Mouse (Mus musculus) T-cell, adult 2 months (primary cell): ENCODE data around the gene Atp8a2.
"Not testable (repeated sequence)": the region's sequence is repeated elsewhere in the genome, so short reads cannot be mapped to it uniquely, and the experiment has no call there.

ENCODE experiments used
- DNase-seq: peaks from one replicate; pipeline ENCODE4 v3.0.0; 2022; ENCODE audit warnings: low spot score

The Atp8a2 gene

GRCm38 (mm10) chr14:60015891-60016290 is 181.1 kb downstream of the Atp8a2 start:
- peak; percentile 66 for DNase-seq

GRCm38 (mm10) chr14:60001801-60002200 is 195.2 kb downstream of the Atp8a2 start:
- no peak for DNase-seq

DNA sequence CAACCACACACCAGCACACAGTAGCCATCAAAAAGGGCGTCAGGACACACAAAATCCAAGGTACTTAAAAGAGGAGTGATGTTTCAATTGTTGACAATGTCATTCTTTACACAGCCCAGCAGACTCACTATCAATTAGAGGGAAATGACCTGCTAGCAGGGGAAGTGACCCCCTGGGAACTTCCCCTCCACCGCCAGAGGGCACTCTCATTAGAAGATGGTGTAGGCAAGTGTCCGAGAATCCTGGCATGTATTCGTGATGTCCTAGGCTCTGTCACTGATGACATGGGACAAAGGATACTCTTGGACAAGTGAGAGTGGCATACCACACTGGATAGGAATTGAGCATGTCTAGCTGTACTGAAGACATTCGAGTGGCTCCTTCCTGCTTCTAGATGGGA is 208.1 kb downstream of the Atp8a2 start:
- no peak for DNase-seq

GRCm38 (mm10) chr14:59987975-59988374 is 209.0 kb downstream of the Atp8a2 start:
- no peak for DNase-seq

- DNase-seq = no peak
These were observed 219.0 kb downstream of the Atp8a2 start for GRCm38 (mm10) chr14:59978007-59978406.

DNA sequence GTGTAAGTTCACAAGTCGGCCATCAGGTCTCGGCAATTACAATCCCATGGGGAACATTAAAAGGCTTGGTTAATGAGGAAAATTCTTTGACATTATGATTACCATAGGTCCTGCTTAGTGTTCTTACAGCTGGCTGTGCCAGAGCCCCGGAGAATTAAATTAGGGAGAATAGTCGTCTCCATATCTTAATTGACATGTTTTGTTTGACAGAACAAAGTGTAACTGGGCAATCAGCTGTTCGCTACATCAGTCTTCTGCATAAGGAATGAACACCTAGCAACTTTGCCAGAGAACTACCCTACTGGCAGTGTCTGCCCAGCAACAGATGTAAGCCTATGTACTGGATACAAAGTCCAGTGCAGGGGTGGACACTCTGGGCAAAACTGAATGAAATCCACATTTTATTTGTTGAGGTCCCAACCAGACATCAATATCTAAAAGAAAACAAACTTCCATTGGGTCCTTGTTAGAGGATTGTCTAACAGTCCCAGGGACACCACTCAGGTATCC is 225.7 kb downstream of the Atp8a2 start:
- no peak for DNase-seq

DNA sequence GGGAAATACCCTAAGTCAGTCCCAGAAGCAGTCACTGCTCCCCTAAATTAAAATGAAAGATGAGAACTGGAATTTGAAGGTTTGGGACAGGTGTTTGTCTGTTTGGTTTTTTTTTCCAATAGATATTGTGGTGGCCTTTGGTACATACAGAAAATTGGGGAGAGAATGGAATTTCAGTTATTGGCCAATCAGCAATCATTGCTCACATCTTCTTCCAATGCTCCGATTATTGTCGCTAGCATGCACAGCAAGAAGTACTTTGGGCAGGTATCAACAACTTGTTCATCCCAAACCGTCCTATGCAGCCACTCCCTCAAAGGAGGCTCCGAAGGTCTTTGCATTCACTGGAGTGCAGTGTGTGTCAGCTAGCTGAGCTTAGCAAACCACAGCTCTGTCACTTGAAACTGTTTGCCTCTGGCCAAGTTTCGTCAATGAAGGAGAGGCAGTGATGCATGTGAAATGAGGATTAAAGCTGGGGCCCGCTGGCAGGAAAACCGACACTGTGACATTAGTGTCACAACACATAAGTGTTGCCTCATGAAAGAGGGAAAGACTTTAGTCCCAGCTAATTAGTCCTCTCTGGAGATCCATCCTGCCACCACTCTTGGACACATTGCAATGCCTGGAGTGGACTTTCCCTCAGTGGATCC is 227.4 kb downstream of the Atp8a2 start:
- DNase-seq = no peak

DNA sequence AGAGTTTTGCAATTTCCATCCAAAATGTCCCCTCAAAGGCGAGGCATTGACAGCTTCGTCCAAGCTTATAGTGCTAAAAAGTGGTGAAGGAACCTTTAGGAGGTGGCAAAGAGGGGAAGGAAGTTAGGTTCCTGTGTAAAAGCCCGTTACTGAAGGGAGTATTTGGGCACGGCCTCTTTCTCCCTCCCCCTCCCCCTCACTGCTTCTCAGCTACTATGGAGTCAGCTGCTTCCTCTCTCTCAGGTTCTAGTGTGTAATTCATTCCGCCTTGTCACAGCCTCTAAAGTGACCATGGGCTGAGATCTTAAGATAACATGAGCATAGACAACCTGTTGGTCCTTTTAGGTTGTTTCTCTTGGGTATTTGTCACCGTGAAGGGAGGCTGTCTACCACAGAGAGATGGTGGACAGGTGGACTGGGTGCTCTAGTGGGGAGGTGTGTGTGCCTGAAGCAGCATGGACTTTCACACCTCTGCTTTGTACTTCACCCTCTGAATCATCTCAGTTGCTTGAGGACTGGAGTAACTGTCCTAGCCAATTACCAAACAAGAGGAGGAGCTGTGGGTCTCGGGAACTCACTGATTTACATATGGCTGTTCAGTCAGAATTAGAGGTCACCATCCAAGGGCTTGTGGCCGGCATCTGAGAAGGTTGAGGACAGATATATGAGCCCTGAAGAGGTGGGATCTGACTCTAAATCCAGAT is 229.0 kb downstream of the Atp8a2 start:
- DNase-seq = no peak

DNA sequence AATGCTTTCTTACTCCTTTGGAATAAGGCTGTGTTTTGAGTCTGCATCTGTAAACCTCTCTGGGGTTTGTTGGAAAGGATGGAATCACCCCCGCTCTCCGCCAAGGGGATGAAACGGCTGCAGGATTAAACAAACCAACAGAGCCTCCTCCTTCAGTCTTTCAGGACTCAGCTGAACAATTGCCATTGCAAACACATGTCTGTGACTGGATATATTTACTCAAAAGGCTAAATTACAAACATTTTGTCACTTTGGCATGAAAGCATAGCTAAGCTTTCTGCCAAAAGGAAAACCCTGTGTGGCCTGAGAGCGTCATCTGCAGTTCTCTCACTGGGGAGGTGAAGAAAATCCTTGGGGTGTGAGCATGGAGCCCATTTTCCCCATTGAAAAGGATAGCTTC is 230.0 kb downstream of the Atp8a2 start:
- no peak for DNase-seq

- DNase-seq = no peak
These were observed 232.4 kb downstream of the Atp8a2 start for GRCm38 (mm10) chr14:59964569-59964968.

DNA sequence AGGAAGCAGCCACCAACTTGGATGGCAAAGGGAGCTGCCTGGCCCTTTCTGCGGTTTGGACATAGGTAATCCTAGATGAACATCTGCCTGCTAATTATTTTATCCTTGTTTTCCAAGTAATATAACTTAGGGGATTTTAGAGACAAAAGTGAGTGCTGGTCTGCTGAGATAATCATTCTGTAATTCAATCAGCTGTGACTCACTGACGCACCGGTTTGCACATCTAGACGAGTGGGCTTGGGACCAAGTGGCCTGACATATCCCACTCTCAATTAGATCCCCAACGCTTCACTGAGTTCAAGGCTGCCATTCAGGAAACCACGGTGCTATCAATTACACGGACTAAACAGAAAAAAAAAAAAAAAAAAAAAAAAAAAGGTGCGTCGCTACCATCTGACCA is 236.0 kb downstream of the Atp8a2 start:
- DNase-seq = no peak

DNA sequence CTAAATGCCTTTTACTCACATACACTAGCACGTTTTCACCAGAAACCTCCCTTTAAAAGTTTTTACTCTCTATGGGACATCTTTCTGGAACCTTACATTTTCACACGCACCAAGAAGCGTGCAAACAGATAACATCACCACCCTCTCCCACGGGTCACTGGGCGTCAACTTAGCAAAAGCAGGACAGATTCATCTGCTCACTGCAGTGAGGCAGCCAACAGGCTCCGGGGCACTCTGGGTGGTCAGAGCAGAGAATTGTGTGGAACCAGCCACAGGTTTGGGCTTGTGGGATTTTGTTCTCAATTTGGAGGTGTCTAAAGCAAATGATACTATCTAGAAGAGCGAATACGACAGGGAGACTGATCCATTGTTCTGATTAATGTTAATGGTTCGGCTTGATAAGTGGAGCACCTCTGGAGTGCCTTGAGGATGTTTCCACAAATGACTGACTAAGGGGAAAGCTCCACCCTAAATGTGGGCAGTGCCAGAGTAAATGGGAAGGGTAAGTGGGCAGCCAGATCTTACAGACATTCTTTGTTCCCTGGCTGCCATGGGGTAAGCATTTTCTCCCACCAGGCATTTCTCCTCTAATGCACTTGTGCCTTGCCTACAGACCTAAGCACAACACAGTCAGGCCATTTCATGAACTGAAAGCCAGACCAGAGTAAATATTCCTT is 236.6 kb downstream of the Atp8a2 start:
- no peak for DNase-seq

GRCm38 (mm10) chr14:59959723-59960122 is 237.3 kb downstream of the Atp8a2 start:
- no peak for DNase-seq

- DNase-seq = no peak
These were observed 247.0 kb downstream of the Atp8a2 start for GRCm38 (mm10) chr14:59949983-59950382.

DNA sequence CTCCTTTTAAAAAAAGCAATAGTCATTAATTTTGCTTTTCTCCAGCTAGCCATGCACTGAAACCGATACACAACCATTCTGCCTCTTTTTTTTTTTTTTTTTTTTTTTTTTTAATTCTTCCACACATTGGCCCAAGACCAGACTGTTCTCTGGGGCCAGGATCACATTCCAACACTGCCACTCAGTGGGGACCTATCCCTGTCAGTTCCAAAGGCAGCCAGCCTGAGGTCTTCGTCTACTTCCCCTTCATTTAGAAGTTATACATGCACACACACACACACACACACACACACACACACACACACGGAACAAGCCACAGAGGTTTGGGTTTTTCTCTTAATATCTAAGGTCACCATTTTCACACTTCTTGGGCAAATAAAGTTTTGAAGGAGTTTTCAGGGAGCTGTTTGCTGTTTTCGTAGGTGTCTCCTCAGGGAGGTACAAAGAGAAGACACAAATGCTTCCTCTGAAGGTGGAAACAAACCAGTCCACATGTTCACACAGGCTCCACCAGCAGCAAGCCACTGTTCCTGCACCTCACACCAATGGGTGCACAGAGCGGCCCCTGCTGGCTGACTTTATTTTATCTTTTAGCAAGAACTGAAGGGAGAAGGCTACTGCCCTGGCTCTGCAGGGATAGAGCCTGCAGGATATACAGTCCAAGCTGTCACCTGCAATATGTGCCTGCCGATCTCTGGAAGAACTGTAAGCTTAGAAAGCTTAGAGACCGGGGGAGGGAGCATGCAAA is 253.9 kb downstream of the Atp8a2 start:
- DNase-seq = peak; percentile 45

DNA sequence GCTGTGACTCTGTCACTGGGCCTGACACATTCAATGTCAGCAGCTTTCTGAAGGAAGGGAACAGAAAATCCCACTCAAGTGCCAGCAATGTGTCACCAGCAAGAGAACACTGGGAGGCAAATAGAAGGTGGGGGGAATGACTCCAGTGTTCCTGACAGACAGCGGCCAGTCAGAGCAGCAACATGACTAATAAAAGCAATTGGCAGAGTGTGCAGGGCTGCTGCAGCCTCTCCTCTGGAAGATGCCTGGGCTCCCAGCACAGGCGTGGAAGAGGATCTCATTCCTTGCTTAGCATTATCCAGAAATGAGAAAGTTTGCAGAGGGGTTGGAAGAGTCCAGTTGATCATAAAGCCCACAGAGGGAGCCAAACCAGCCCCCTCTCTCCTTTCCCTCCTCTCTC is 254.8 kb downstream of the Atp8a2 start:
- DNase-seq = no peak

GRCm38 (mm10) chr14:59932355-59932754 is 264.6 kb downstream of the Atp8a2 start:
- DNase-seq = no peak

GRCm38 (mm10) chr14:59931412-59932058 is 265.4 kb downstream of the Atp8a2 start:
- DNase-seq = no peak

DNA sequence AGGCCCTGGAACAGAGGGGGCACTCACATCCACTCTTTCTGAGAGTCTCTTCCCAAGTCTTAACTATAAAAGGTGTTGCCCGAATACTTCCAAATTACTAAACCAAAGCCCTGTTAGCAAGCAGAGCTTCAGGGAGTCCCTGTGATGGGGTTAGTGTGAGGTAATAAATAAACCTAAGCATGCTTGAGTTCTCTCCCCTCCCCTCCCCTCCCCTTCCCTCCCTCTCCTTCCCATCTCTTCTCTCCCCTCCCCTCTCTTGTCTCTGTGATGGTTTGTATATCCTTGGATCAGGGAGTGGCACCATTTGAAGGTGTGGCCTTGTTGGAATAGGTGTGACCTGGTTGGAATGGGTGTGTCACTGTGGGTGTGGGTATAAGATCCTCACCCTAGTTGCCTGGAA is 267.8 kb downstream of the Atp8a2 start:
- DNase-seq = not testable (repeated sequence)

- DNase-seq = no peak
These were observed 268.2 kb downstream of the Atp8a2 start for GRCm38 (mm10) chr14:59928781-59929180.

DNA sequence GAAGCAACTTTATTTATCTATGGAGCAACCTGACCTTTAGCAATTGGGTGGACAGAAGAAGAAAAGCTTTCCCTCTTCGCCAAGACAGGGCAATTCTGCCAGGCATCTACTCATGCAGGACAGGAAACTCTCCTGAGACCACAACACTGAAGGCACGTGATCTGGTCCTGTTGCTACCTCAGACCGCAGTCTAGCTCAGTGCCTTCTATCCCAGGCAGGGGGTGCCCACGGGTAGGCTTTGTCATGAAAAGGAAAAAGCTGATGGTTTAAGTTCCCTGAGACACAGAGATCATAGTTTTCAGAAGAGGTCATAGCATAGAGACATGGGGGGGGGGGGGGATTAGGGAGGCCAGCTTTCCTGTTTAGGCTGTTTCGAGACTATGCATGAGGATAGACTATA is 269.2 kb downstream of the Atp8a2 start:
- no peak for DNase-seq

DNA sequence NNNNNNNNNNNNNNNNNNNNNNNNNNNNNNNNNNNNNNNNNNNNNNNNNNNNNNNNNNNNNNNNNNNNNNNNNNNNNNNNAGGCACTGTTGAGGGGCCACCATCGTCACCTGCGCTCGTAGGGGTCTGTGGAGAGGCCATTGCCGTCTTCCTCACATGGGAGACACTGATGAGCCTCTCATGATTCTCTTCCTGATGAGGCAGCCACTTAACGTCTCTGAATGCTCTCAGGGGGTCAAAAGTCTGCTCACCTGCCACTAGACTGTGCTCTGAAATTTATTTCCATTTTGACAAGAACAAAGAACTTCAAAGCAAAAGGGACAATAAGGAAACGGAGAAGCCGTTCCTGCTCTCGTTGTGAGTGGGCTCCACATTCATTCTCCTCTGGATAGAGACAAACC is 277.1 kb downstream of the Atp8a2 start:
- no peak for DNase-seq
